Mouse (Mus musculus) frontal cortex, postnatal 14 days (tissue): ENCODE results near the gene Nadsyn1.

Experiments
- DNase-seq, 2 experiments: peaks; one replicate each; pipeline ENCODE4 v3.0.0; 2022; ENCODE audit warnings: low spot score in 2 of 2

The Nadsyn1 gene

DNA sequence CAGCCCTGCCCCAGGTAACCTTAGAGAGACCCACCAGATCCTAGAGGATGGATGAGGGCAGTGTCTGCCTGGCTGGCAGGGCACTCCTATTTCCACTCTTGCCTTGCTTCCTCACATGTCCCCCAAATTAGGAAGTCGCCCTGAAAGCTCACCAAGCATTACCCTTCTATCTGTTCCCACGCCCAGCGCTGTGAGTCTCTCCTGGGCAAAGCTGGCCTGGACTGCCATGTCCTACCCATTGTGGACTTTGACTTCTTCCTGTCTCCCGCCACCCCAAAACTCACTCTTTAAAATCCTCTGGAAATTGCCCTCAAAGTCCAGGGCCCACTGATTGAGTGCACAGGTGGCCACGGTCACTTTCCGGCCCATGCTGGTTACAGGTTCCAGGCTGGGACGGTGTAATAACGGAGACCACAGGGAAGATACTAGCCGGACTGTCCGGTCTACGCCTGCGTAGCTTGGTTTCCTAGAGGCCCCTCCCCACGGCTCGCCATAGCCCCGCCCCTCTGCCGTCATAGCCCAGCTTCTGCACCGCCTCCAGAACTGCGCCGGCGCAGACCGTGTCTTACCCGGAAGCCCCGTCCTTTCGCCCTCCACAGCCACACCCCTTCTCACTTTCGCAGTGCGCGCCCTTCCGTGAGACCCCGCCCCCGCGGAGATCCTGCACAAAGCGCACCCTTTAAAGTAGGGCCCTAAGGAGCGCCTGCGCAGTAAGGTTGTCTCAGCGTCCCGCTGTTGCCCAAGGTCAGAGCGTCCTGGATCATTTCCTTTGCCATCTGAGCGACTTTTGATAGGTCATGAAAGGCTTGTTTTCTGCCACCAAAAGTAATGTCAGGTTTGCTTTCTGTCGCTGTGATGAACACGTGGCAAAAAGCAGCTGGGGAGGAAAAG is at the start of gene Nadsyn1, which contains the start of gene Dhcr7:
Gene Nadsyn1 (minus strand): TSS at position 475 of the 891 bp plus-strand sequence.
Gene Dhcr7 (plus strand): TSS at position 771 of the 891 bp plus-strand sequence.
- peak; percentile 97 to 98 for DNase-seq

GRCm38 (mm10) chr7:143868874-143869273 is 46.2 kb upstream of the Nadsyn1 start:
- DNase-seq, result no peak

GRCm38 (mm10) chr7:143866538-143866937 is 43.9 kb upstream of the Nadsyn1 start, which contains the start of gene Gm498:
Gene Gm498 (plus strand): TSS chr7:143866838.
- DNase-seq, result no peak

- no peak for DNase-seq
Observed at GRCm38 (mm10) chr7:143848768-143849482, 26.3 kb upstream of the Nadsyn1 start.

GRCm38 (mm10) chr7:143848127-143848767 is 25.6 kb upstream of the Nadsyn1 start:
- DNase-seq, result no peak

- DNase-seq, result no peak
Observed at GRCm38 (mm10) chr7:143841301-143841700, 18.7 kb upstream of the Nadsyn1 start.

DNA sequence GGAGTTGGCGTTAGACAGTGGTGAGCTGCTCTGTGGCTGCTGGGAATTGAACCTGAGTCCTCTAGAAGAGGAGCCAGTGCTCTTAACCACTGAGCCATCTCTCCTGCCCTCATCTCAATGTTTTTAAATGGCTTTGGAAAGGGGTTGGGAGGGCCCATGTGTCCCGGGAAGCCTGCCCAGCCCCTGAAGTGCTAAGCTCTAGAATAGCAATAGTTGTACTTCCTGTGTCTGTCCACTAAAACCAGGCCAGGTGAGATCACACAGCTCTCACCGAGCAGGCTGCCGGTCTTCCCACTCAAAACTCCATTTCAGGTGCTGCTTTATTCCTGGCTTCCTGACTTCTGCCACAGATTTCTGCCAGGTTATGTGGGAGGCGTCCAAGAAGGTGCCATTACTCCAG is 17.5 kb upstream of the Nadsyn1 start:
- no peak for DNase-seq

DNA sequence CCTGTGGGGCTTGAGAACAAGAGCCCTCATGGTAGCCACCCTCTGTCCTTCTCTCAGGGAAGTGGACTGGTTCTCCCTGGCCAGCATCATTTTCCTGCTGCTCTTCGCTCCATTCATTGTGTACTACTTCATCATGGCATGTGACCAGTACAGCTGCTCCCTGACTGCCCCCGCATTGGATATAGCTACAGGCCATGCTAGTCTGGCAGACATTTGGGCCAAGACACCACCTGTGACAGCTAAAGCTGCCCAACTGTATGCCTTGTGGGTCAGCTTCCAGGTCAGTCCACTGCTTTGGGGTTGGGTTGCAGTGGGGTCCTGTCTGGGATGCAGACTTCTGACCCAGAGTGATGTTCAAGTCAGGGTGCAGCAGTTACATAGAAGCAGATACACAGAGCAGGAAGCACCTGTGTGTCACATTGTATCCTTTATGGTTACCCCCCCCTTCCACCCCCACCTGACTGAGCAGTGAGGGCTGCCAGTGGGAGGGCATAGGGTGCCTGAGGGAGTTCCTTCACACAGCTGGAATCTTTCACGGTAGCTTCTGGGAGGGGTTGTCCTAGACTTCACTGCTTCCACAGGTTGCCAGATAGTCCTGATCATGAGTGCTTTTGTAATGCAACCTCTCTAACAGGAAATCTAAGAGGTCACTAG is 15.2 kb upstream of the Nadsyn1 start:
- no peak for DNase-seq

- no peak for DNase-seq
Observed at GRCm38 (mm10) chr7:143834972-143835371, 12.3 kb upstream of the Nadsyn1 start.

GRCm38 (mm10) chr7:143834316-143834715 is 11.7 kb upstream of the Nadsyn1 start:
- DNase-seq, result no peak

- no peak for DNase-seq
Observed at GRCm38 (mm10) chr7:143833581-143834190, 11.0 kb upstream of the Nadsyn1 start.

GRCm38 (mm10) chr7:143832611-143833010 is 10.0 kb upstream of the Nadsyn1 start:
- DNase-seq, result no peak

DNA sequence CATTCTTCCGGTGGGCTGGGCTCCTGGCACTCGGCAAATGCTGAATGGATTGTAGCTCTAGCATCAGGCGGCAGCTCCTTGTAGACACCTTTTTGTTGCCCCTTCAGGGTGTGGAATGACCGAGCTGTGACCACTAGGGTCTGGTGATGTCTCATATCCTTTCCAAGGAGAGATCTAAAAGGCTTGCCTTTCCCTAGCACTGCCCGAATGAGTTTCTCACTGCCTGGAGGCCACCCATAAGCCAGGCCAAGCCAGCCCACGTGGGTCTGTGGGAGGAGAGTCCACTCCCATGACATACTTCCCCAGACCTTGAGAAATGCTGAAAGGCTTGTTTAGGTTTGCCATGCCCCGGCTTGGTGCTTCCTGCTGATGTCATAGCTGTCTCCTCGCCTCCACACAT is 9.5 kb upstream of the Nadsyn1 start:
- DNase-seq, result no peak

- no peak for DNase-seq
Observed at GRCm38 (mm10) chr7:143830399-143830798, 7.8 kb upstream of the Nadsyn1 start.

GRCm38 (mm10) chr7:143829504-143830331 is 7.1 kb upstream of the Nadsyn1 start:
- DNase-seq, result peak; percentile 94 to 96

- no peak for DNase-seq
Observed at GRCm38 (mm10) chr7:143826985-143827384, 4.3 kb upstream of the Nadsyn1 start.

DNA sequence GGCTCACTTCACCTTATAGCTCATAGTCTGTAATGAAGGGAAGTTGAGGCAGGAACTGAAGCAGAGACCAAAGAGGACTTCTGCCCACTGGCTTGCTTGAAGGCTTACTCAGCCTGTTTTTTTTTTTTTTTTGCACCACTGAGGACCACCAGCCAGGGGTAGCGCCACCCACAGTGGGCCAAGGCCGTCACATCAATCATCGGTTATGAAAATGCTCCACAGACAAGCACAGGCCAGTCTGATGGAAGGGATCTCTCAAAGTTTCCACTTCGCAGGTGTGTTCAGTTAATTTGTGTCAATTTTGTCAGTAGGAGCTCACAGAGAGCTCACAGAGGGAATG is 587 bp upstream of the Nadsyn1 start:
- DNase-seq, result no peak

- DNase-seq, result no peak
Observed at GRCm38 (mm10) chr7:143821241-143821640, 1.4 kb downstream of the Nadsyn1 start.

- DNase-seq, result no peak
Observed at GRCm38 (mm10) chr7:143819201-143819600, 3.4 kb downstream of the Nadsyn1 start.

DNA sequence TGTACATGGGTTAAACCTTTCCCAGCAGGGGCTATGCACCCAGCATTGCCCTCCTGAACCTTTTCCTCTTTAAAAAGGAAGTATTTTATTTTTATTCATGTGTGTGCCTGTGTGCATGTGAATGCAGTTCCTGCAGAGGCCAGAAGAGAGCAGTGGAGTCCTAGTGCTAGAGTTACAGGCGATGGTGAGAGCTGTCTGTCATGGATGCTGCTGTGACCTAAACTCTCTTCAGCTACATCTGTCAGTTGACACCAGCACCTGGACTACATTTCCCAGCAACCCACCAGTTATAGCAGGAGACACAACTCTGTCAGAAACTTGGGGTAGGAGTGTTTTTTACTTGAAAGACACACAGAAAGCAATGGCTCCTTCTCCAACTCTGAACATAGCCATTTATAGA is 13.7 kb downstream of the Nadsyn1 start:
- DNase-seq, result no peak
